Mouse (Mus musculus) MEL (cell line): Measurements from ENCODE around the gene Ttc30a2. TPM values are rescaled to one million over a fixed set of nuclear protein-coding genes. Genes with fewer than 3 reads are reported as not detected.

Experiments used
- DNase-seq: peaks from one replicate; pipeline ENCODE4 v3.0.0; 2011; ENCODE audit warnings: low read depth, low spot score
- H3K27ac ChIP-seq: 2 replicates; pipeline ENCODE4 v1.5.1; 2012; ENCODE audit warnings: low read depth, mild to moderate bottlenecking, control low read depth, low read length, moderate library complexity; ENCODE audit not compliant: control insufficient read depth
- H3K27me3 ChIP-seq, 2 experiments: fragments of 150-350 bp in 1 of 2; sonication (generic) in 1 of 2; 2 replicates each; pipeline ENCODE4 v1.6.1; 2012; ENCODE audit warnings: low read length in 2 of 2, mild to moderate bottlenecking in 2 of 2, improper control_type of control experiment in 1 of 2, moderate library complexity in 1 of 2; ENCODE audit not compliant: insufficient read depth in 2 of 2, control insufficient read depth in 1 of 2
- H3K36me3 ChIP-seq, 2 experiments: 2 replicates each; pipeline ENCODE4 v1.6.1; 2012 to 2014; ENCODE audit warnings: low read length in 2 of 2, improper control_type of control experiment in 1 of 2, inconsistent platforms in 1 of 2, mild to moderate bottlenecking in 1 of 2; ENCODE audit not compliant: insufficient read depth in 2 of 2, control insufficient read depth in 1 of 2
- H3K4me1 ChIP-seq, 2 experiments: fragments of 150-350 bp in 1 of 2; sonication (generic) in 1 of 2; 2 replicates each; pipeline ENCODE4 v1.6.1; 2012; ENCODE audit warnings: low read length in 2 of 2, improper control_type of control experiment in 1 of 2, mild to moderate bottlenecking in 1 of 2; ENCODE audit not compliant: insufficient read depth in 2 of 2, control insufficient read depth in 1 of 2
- H3K4me3 ChIP-seq, 2 experiments: fragments of 150-350 bp in 1 of 2; sonication (generic) in 1 of 2; 2 replicates each; pipeline ENCODE4 v1.5.1; 2012; ENCODE audit warnings: low read depth in 2 of 2, low read length in 2 of 2, mild to moderate bottlenecking in 2 of 2, moderate library complexity in 2 of 2, control low read depth in 1 of 2, improper control_type of control experiment in 1 of 2; ENCODE audit not compliant: control insufficient read depth in 1 of 2, insufficient read depth in 1 of 2
- H3K79me2 ChIP-seq: 2 replicates; pipeline ENCODE4 v1.6.1; 2012; ENCODE audit warnings: mild to moderate bottlenecking, low read length, moderate library complexity; ENCODE audit not compliant: control insufficient read depth, poor library complexity, insufficient read depth
- H3K9ac ChIP-seq: 2 replicates; pipeline ENCODE4 v1.6.1; 2012; ENCODE audit warnings: low read depth, mild to moderate bottlenecking, control low read depth, low read length, moderate library complexity; ENCODE audit not compliant: control insufficient read depth, poor library complexity, severe bottlenecking
- H3K9me3 ChIP-seq: fragments of 150-350 bp; sonication (generic); replicated peaks from 2 replicates; pipeline ENCODE4 v1.6.1; 2012; ENCODE audit warnings: mild to moderate bottlenecking, low read length, improper control_type of control experiment, moderate library complexity; ENCODE audit not compliant: insufficient read depth
- CHD2 ChIP-seq: IDR thresholded peaks from 2 replicates; pipeline ENCODE4 v1.6.1; 2011; ENCODE audit warnings: low read length, improper control_type of control experiment
- CTCF ChIP-seq, 3 experiments: IDR thresholded peaks in 2 of 3; conservative IDR thresholded peaks in 1 of 3; 2 replicates each; pipeline ENCODE4 v1.5.1; 2011 to 2012; ENCODE audit warnings: low read length in 3 of 3, low read depth in 2 of 3, mild to moderate bottlenecking in 2 of 3, improper control_type of control experiment in 1 of 3, inconsistent platforms in 1 of 3, mixed read lengths in 1 of 3, moderate library complexity in 1 of 3; ENCODE audit not compliant: control insufficient read depth in 1 of 3, insufficient read depth in 1 of 3, poor library complexity in 1 of 3, severe bottlenecking in 1 of 3
- ELF1 ChIP-seq: IDR thresholded peaks from 2 replicates; pipeline ENCODE4 v1.6.1; 2014; ENCODE audit warnings: low read depth, mild to moderate bottlenecking, inconsistent platforms, low read length, improper control_type of control experiment, moderate library complexity
- EP300 ChIP-seq, 2 experiments: IDR thresholded peaks; 2 replicates each; pipeline ENCODE4 v1.6.1; 2011; ENCODE audit warnings: improper control_type of control experiment in 2 of 2, low read length in 2 of 2, low read depth in 1 of 2, mild to moderate bottlenecking in 1 of 2
- MEF2A ChIP-seq: IDR thresholded peaks from 2 replicates; pipeline ENCODE4 v1.6.1; 2014; ENCODE audit warnings: low read depth, mild to moderate bottlenecking, inconsistent platforms, low read length, improper control_type of control experiment; ENCODE audit not compliant: poor library complexity, insufficient replicate concordance, severe bottlenecking; ENCODE audit errors: extremely low read depth
- MYC ChIP-seq: IDR thresholded peaks from 2 replicates; pipeline ENCODE4 v1.6.1; 2011; ENCODE audit warnings: low read depth, mild to moderate bottlenecking, low read length, improper control_type of control experiment, moderate library complexity
- NELFE ChIP-seq: IDR thresholded peaks from 2 replicates; pipeline ENCODE4 v1.6.1; 2011; ENCODE audit warnings: low read depth, low read length, improper control_type of control experiment
- SMC3 ChIP-seq: IDR thresholded peaks from 2 replicates; pipeline ENCODE4 v1.6.1; 2011; ENCODE audit warnings: low read depth, low read length, improper control_type of control experiment
- TBP ChIP-seq: IDR thresholded peaks from 2 replicates; pipeline ENCODE4 v1.8.0; 2011; ENCODE audit warnings: low read depth, low read length, improper control_type of control experiment
- TCF12 ChIP-seq: IDR thresholded peaks from 2 replicates; pipeline ENCODE4 v1.6.1; 2014; ENCODE audit warnings: low read depth, mild to moderate bottlenecking, inconsistent platforms, low read length, improper control_type of control experiment, moderate library complexity
- ZC3H11A ChIP-seq: IDR thresholded peaks from 2 replicates; pipeline ENCODE4 v1.6.1; 2012; ENCODE audit warnings: low read depth, mild to moderate bottlenecking, inconsistent platforms, low read length, improper control_type of control experiment
- ZKSCAN1 ChIP-seq: IDR thresholded peaks from 2 replicates; pipeline ENCODE4 v1.6.1; 2012; ENCODE audit warnings: low read depth, mild to moderate bottlenecking, inconsistent platforms, low read length, improper control_type of control experiment, moderate library complexity
- ZMIZ1 ChIP-seq: IDR thresholded peaks from 2 replicates; pipeline ENCODE4 v1.6.1; 2012; ENCODE audit warnings: low read depth, mild to moderate bottlenecking, inconsistent platforms, low read length, improper control_type of control experiment, moderate library complexity
- ZNF384 ChIP-seq: IDR thresholded peaks from 2 replicates; pipeline ENCODE4 v1.6.1; 2012; ENCODE audit warnings: low read depth, mild to moderate bottlenecking, inconsistent platforms, low read length, improper control_type of control experiment
- polyA plus RNA-seq, 2 experiments: library from polyadenylated mRNA; stranded (reverse) in 1 of 2; unstranded in 1 of 2; fragments of >175 nt in 1 of 2; fragments of >200 nt in 1 of 2; gene quantifications; 2 replicates each; pipeline versions ENCODE4 v1.2.1 to v1.2.4; 2012; ENCODE audit warnings: low replicate concordance in 2 of 2, low read depth in 1 of 2; ENCODE audit not compliant: insufficient read length in 2 of 2, insufficient read depth in 1 of 2, missing spikeins in 1 of 2
- total RNA-seq: library from RNA; depleted of rRNA; stranded (reverse); fragments of 300-350 nt; gene quantifications from 2 replicates; pipeline ENCODE4 v1.2.3, GENCODE M21; 2012

The Ttc30a2 gene
- total and polyA plus RNA-seq, 3 experiments = not detected

DNA sequence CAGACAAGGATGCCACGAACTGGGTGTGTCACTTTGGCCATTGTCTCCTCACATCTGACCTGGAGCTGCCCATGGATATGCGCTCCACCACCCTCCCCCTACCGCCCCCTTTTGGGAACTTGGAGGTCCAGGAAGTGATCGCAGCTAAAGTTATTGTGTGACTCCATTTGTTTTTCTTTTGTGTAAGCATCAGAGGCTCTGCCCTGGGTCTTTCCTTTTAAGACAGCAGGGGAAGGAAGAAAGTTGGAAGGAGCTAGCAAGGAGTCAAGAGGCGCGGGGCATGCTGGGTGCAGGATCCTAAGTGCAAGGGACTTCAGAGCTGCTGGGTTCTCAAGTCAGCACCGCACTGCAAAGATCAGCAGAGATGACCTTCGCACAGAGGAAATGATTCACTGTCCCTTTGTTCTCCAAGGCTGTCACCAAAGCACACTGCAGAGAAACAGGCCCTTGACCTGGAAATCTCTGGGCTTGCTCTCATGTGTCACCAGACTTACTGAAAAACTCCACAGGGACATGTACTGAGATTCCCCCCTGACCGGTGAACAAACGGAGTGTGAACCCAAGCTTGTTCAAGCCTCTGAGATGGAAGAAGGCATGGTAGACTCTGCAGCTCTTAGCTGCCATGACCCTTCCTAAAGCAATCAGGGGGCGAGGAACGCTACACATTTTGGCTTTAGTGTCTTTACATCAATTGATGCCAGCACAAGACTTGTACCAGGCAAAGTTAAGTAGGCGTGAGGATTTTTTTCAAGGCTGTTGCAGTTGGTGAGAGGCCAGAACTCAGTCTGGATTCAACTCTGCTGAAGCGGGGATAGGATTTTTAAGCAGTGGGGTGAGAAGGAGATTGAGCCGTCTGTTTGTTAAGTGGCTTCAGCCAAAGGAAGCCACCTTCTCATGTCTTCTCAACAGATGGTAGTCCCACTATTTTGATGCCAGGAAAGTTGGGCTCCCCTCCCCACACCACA is 17.3 kb downstream of the Ttc30a2 start:
- H3K9ac ChIP-seq = no peak overlapping the region
- peaks cover 0 to under 1% of the 10 kb centered on the region in 2 experiments; a peak in 1 of 4 replicates for H3K27me3 ChIP-seq
- H3K4me1 ChIP-seq = no peaks in the 10 kb centered on the region; a peak in 1 of 4 replicates
- no peak overlapping the region for H3K4me3 ChIP-seq
- no peaks in the 10 kb centered on the region for H3K36me3 ChIP-seq
- H3K79me2 ChIP-seq = no peaks in the 10 kb centered on the region
- H3K27ac ChIP-seq = no peak overlapping the region
- DNase-seq = no peak
- no peaks in the 10 kb centered on the region for H3K9me3 ChIP-seq
- TF ChIP-seq ZMIZ1 (no peak), TBP (no peak), ZKSCAN1 (no peak), EP300 (IDR thresholded peaks at IDR 0.05; ENCODE audit: low read depth in 1 of 2, low read length in 2 of 2) (no peak), ELF1 (no peak), MYC (no peak), NELFE (no peak), MEF2A (no peak), CTCF (IDR thresholded peaks at IDR 0.05 in 2 of 3, conservative IDR thresholded peaks at IDR 0.05 in 1 of 3; ENCODE audit: control insufficient read depth in 1 of 3, insufficient read depth in 1 of 3, low read depth in 2 of 3, low read length in 3 of 3, poor library complexity in 1 of 3, severe bottlenecking in 1 of 3) (no peak), TCF12 (no peak), ZNF384 (no peak), CHD2 (no peak), ZC3H11A (no peak), SMC3 (no peak)

- no peak for TF ChIP-seq EP300 (IDR thresholded peaks at IDR 0.05; ENCODE audit: low read depth in 1 of 2, low read length in 2 of 2)
- no peaks in the 10 kb centered on the region for H3K79me2 ChIP-seq
- no peaks in the 10 kb centered on the region for H3K9me3 ChIP-seq
- H3K4me1 ChIP-seq = no peaks in the 10 kb centered on the region; a peak in 1 of 4 replicates
- H3K27ac ChIP-seq = no peak overlapping the region
- H3K9ac ChIP-seq = no peak overlapping the region
- no peak for DNase-seq
- H3K36me3 ChIP-seq = no peaks in the 10 kb centered on the region
- H3K27me3 ChIP-seq = peaks cover 0 to 2% of the 10 kb centered on the region in 2 experiments; a peak in 1 of 4 replicates
- no peak overlapping the region for H3K4me3 ChIP-seq
These were observed 18.1 kb downstream of the Ttc30a2 start for GRCm38 (mm10) chr2:75959850-75960365.
